Mouse (Mus musculus) cerebellum, adult 18-20 months (tissue): Measurements from ENCODE around the gene Gsk3a.
"Not testable (repeated sequence)": the region's sequence is repeated elsewhere in the genome, so short reads cannot be mapped to it uniquely, and the experiment has no call there.

Experiments
- DNase-seq, 2 experiments: peaks; one replicate each; pipeline ENCODE4 v3.0.0; 2021

Gsk3a gene

DNA sequence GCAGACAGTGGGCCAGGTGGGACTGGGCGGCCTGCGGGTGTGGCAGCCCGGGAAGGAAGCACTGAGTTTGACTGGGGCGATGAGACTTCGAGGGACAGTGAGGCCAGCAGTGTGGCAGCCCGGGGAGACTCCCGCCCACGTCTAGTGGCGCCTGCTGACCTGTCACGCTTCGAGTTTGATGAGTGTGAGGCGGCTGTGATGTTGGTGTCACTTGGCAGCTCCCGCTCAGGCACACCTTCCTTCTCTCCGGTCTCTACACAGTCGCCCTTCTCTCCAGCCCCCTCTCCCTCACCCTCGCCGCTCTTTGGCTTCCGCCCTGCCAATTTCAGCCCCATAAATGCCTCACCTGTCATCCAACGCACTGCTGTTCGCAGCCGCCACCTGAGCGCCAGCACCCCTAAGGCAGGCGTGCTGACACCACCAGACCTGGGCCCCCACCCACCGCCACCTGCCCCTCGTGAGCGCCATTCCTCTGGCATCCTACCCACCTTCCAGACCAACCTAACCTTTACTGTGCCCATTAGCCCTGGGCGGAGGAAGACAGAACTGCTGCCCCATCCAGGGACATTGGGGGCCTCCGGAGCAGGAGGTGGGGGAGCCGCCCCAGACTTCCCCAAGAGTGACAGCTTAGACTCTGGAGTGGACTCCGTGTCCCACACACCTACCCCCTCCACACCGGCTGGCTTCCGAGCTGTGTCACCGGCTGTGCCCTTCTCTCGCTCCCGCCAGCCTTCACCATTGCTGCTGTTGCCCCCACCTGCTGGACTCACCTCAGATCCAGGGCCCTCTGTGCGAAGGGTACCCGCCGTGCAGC lies 35.0 kb upstream of the Gsk3a start:
- no peak for DNase-seq

DNA sequence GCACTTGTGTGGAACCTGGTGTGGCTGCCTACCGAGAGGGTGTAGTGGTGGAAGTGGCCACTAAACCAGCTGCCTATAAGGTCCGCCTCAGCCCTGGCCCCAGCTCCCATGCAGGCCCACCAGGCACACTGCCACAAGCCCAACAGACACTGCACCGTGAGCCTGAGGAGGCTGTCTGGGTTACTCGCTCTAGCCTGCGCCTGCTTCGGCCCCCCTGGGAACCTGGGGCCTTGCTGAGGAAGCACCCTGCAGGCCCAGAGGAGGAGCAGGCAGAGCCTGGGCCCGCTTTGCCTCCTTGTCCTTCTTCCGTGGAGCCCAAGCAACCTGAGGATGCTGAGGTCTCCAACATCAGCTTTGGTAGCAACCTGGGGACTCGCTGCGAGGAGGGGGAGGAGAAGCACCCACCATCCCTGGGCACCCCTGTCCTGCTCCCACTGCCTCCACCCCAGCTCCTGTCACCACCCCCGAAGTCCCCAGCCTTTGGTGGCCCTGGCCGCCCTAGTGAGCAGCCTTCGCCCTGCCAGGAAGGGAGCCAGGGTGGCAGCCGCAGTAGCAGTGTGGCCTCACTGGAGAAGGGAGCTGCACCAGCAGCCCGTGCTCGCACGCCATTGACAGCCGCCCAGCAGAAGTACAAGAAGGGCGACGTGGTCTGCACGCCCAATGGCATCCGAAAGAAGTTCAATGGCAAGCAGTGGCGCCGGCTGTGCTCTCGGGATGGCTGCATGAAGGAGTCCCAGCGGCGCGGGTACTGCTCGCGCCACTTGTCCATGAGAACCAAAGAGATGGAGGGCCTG lies 34.2 kb upstream of the Gsk3a start:
- DNase-seq, result peak in 1 of 2 experiments; percentile 24

DNA sequence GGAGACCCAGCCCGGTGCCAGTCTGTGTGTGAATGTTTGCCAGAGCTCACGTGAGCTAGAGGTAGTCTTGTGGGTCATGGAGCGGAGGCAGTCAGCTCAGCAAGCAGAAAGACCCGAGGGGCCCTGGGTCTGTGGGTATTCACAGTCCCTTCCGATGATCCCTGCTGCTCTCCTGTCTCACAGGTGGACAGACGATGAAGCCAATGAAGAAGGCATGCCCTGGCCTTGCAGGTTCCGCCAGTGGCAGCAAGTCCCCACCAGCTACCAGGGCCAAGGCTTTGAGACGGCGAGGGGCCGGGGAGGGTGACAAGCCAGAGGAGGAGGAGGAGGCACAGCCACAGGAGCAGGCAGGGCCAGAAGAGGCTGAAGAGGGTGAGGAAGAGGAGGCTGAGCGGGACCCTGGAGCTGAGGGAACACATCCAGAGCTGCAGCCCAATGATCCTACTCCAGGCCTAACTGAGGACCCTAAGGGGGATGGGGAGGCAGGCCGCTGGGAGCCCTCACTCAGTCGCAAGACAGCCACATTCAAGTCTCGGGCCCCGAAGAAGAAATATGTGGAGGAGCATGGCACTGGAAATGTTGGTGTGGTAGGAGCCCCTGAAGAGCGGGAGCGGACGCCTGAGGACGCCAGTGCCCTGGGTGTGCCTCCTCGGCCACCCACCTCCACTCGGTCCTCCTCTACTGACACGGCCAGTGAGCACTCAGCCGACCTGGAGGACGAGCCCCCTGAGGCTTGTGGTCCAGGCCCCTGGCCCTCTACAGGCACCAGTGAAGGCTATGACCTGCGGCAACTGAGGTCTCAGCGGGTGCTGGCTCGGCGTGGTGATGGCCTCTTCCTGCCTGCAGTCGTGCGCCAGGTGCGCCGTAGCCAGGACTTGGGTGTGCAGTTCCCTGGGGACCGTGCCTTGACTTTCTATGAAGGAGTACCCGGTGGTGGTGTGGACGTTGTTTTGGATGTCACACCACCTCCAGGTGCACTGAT lies 33.3 kb upstream of the Gsk3a start:
- peak in 1 of 2 experiments; percentile 24 for DNase-seq

DNA sequence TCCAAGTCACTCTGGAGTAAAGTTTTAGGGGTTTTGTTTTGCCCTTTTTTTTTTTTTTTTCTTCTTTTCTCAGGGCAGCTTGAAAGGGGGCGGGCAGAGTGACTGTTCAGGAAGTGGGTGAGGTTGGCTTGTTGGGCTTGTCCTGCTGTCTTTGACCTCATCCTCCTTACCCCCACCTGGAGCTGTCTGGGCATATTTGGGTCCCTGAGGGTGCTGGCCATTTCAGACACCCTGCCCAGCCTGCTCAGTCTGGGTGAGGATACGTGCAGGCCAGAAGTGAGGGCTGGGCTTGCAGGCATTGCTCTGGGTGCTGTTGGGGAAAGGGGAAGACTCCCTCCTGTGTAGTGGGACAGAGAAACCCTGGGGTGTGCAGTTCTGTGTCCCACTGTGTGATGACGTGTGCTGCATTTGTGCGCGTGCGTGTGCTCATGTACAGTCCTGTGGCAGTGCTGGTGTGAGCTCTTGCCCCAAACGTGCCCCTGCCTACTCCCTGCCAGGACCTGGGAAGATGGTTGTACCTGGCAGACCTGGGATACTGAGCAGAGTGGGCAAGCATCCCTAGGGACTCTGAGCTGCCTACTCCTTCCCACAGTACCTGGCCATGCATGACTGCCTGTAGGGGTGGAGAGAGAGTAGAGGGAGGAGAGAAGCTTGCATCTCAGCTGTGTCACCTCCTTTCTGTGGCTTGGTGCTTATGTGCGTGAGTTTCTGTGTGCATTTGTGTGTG lies 32.1 kb upstream of the Gsk3a start:
- DNase-seq, result peak; percentile 18 to 26

DNA sequence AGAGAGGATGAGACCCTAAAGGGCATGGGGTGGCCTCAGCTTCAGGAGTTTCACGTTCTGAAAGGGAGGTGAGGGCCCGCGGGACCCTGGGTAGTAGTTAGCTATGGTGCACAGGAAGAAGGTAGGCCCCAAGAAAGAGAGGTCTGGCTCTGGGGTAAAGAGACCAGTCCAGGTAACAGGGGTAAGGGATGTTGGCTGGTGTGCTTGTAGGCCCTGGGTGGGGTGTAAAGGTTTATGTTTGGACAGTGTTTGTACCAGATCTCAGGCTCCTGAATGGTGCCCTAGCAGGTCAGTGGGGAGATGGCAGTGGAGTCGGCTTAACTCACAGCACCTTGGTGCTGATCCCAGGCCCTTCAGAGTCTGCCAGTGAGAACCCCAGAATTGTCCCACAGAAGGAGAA lies 31.4 kb upstream of the Gsk3a start:
- peak in 1 of 2 experiments; percentile 39 for DNase-seq

DNA sequence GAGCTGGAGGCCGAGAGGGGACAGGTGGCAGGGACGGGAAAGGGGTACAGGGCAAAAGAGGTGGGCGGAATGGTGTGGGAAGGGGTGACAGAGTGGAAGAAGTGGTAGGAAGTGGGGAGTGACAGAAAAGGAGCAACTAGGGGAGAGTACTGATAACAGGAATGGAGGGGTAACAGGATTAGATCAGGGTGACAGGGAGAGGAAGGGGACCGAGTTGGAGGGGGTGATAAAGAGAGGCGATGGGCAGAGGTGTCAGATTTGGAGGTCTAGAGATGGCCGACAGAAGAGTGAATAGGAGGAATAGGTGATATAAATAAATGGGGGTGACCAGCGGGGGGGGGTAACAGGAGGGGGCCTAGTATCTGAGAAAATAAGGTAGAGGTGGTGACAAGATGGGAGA lies 30.9 kb upstream of the Gsk3a start:
- no peak for DNase-seq

DNA sequence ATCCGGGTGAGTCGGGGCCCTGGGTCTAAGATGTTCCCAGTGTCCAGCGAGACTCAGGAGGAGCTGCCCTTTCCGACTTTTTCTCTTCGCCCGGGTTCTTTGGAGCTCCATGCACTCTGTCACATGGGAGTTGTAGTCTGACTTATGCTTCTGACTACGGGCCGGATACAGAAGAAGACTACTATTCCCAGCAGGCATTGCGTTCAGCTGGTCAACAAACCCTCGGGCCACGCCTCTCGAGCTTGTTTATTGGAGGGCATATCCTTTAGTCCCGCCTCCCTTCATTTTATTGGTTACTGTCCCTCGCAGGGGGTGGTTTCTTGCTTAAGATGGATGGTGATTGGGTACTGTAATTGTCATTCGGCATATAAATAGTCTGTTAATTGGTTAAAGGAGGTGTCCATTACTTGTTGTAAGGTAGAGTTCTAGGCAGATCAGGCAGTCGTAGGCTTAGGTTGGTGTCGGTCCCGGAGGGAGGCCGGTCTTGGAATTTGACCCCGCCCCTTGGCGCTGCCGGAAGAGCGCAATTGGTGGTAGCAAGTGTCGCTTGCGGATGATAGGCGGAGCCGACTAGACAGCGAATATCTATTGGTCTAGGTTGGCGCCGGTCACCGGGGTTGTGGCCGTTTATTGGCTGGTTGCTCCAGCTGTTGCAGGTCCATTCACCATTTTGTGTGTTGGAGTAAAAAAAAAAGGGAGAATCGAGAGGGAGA lies 30.3 kb upstream of the Gsk3a start:
- peak; percentile 99 to 100 for DNase-seq

DNA sequence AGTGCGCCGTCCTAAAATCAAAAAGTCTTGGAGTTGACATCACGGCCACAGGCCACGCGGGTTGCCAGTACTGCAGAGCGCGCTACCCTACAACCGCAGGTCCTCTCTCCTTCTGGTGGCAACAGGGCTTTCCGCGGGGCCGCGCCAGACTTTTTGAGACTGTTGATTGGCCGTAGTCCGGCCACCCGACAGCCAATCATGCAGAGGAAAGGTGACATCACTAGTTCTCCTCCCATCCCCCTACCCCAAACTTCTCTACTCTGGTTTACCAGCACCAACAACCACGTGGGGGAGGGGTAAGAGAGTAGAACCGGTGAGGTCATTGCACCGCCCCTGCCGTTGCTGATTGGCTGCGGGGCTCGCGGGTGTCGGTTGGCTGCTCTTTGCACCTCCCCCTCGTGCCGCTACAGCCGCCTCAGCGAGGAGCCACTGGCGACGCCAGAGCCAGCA lies 29.7 kb upstream of the Gsk3a start, which contains the start of gene Cic:
Gene Cic (plus strand): TSS at position 404 of the 450 bp plus-strand sequence.
- DNase-seq, result peak; percentile 98 to 100

DNA sequence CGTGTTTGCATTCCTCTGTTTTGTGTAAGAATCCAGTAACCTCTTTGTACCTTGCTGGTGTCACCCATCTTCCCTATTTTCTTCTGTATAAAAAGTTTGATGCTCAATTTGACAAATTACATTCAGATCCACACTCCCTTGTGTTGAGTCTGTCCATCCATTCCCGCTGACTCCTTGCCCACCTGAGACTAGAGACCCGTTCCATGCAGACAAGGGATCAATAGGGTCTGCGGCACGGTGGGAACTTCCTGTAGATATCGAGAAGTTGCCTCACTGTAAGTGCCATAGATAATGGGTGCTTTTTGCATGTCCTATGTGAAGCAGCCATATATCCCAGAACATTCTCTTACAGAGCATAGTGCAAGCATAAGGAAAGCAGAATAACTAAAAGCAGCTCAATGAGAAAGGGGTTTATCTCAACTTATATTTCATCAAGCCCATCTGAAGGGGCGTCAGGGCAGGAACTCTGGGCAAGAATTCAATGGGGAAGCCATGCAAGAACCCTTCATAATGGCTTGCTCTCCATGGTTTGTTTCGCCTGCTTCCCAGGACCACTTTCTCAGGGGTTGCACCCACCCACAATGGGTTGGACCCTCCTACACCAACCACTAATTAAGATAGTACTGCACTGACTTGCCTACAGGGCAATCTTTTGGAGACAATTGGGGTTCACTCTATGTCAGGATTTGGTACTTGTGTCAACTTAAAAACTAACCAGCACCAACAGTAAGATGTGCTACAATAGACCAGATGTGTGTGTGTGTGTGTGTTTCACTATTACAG lies 28.7 kb upstream of the Gsk3a start:
- peak in 1 of 2 experiments; percentile 20 for DNase-seq

DNA sequence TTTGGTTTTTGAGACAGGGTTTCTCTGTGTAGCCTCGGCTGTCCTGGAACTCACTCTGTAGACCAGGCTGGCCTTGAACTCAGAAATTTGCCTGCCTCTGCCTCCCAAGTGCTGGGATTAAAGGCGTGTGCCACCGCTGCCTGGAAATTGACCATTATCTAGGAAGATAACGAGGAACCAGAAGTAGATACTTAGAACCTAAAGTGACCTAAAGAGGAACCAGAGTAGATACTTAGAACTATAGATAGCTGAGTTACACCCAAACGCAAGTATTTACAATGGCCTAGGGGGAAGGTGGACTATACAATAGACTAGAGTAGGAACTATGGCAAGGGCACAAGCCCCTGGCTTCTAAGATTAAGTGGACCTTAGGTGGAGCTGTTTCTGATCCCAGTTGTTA lies 28.1 kb upstream of the Gsk3a start:
- not testable (repeated sequence) for DNase-seq

DNA sequence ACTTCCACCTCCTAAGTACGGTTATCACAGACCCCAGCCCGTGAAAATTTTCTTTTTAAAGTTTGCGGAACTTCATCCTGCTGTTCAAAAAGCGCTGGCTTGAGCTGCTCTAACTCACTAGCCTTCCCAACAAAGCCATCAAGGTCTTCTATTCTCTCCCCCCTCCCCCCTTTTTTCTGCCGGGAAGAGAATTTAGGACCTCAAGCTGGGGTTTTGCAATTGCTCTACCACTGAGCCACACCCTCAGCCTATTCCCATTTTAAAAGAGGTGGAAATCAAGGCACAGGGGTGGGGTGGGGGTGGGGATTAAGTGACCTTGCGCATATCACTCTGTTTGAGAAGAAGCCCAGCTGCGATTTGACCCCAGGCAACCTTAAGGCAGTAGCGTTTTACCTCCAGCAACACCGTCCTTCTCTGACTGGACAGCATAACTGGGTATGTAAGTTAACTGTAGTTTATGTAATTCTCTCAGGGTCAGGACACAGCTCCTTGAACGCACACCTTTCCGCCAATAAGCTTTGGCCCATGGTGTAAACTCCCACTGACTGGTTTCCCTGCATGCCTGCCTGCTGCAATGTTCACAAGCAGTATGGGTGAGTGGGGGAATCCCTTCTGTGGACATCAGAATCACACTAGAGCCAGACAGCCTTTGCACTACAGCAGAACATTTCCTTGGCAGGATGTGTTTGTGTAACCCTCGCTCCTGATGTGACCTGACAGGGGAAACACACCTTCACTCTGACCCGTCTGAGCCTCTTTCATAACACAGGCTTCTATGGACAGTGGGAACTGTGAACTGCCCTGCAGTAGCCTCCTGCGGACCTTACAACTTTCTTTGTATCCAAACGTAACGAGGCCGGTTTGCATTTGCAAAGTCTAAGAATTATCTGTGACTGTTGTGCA lies 26.6 kb upstream of the Gsk3a start:
- DNase-seq, result no peak

DNA sequence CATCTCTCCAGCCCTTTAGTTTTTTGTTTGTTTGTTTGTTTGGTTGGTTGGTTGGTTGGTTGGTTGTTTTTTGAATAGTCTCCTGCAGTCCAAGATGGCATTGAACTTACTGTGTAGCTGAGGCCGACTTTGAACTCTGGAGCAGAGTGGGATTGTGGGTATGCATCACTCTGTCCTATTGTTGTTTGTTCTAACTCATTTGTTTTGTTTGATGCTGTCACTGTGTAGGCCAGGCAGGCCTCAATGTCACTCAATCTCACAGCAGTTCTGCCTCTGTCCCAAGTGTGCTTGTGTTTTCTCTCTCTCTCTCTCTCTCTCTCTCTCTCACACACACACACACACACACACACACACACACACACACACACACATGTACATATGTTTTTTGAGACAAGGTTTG lies 24.2 kb upstream of the Gsk3a start:
- no peak for DNase-seq

DNA sequence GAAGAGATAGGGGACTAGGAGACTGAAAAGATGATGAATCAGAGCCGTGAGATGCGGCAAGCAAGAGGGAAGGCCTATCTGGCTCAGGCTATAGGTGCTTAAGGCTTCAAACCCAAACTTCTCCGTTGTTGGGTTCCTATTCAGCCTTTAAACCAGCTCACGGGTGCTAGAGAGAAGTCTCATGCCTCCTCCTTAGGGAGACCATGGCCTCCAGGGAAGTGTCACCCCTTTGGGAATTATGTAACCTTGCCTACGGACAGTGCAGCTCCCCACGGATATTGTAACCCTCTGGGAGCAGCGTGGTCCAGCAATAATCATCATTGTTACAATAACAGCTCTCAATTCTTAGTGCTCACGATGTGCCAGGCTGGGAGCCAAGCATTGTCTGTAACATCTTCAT lies 14.2 kb upstream of the Gsk3a start:
- peak; percentile 31 to 56 for DNase-seq

DNA sequence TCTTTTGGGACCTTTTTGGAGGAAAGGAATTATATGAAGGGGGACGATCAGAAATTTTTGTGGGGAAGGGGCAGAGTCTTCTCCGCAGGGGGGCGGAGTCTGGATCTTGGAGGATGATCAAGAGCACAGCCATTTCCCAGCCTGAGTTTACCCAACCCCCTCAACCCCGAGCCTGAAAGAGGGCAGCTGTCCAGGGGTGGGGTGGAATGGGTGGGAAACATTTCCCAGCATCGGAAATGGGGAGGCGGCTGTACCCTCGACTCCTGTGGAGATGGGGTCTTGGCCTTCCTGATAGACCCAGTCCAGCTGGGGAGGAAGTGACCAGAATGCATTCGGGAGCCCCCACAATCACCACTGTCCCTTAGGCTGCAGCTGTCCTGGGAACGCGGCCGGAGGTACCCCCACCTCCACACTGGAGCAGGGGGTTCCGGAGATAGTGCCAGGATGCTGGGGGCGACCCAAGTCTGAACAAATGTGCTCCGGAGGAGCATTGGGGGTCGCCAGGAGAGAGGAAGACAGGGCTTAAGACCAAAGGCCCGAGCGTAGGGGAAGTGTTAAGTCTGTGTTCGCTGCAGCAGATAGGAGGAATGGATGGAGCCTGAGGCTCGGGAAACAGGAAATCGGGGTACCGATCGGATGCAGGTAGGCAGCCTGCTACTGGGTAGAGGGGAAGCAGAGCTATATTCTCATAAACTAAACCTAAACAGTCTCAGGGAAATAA lies 13.6 kb upstream of the Gsk3a start:
- peak; percentile 49 to 68 for DNase-seq

DNA sequence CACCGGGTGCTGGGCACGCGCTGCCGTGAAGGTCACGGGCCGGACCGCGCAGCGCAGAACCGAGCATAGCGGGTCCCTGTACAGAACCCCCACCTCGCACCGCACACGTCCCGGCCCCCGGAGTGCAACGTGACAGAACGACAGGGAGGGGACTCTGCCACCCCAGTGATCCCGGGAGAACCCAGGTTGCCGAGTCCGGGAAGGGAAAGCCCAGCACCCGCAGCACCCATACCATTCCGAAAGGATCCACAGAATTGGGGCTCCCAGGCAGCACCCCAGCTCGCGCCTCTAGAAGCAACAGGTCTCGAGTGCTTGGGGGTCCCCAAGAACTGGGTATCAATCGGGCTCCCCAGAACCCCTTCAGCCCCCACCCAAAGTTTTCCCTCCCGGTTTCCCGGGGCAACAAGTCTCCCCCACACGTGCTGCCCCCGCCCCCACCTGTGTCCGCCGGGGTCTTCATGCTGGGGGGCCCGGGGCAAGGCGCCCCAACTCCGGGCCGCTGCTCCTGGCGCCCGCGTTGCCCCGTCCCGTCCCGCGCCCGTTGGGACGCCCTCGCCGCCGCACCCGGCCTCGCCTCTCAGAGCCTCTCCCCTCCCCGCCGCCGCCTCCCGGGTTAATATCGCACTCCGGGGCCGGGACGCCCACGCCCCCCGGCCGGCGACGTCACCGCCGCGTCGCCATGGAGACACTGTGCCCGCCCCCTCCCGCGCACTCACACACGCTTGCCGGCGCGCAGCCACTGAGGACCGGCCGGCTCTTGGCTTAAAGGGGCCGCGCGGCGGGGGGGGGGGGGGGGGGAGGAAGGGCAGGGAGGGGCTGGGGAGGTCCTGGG lies 12.7 kb upstream of the Gsk3a start, which contains the start of gene Erf:
Gene Erf (minus strand): TSS at position 621 of the 832 bp plus-strand sequence.
- peak; percentile 85 to 94 for DNase-seq

DNA sequence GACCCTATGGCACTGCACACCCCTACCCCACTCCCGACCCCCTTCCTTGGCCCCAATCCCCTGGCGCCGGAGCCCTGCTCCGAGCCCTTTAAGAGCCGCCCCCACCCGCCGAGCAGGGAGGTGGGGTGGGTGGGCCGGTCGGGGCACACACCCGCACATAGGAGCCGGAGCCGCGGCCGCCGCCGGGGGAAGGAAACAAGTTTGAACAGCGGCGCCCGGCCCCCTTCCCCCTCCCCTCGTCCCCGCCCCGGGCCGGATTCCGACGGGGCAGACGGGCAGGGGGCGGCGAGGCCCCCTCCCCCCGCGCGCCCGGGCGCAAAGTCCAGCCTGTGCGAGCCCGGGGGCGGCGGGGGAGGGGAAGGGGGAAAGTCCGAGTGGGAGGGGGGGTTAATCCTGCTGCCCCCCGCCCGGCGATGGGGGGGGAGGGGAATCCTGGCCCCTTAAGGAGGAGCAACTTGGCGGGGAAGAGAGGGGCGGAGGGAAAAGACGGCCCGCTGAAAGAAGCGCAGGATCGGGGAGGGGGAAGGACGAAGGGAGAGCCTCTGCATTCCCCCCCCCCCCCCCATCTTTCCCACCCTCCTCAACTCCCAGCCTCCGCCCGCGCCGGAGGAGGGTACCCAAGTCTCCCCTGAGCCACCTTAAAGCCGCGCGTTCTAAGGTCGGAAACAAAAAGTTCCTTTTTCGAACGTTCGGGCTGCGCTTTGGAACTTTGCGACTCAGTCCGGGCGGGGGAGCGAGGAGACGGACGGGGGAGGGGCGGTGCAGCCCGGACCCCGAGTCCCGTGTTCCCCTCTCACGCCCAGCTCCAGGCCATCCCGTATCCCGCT lies 11.9 kb upstream of the Gsk3a start:
- peak; percentile 56 to 68 for DNase-seq
